Mouse (Mus musculus) myocyte (in vitro differentiated cells): Measurements from ENCODE around the gene Etfa.

Experiments
- E2F4 ChIP-seq: IDR thresholded peaks from one replicate; pipeline ENCODE4 v1.6.1; 2011; ENCODE audit warnings: mild to moderate bottlenecking, control low read depth, moderate library complexity; ENCODE audit not compliant: insufficient read depth
- MAX ChIP-seq: IDR thresholded peaks from one replicate; pipeline ENCODE4 v1.6.1; 2011; ENCODE audit warnings: low read depth, mild to moderate bottlenecking, control low read depth
- MYOD1 ChIP-seq, 3 experiments: IDR thresholded peaks; one replicate each; pipeline ENCODE4 v1.6.1; 2011; ENCODE audit warnings: control low read depth in 2 of 3, low read depth in 2 of 3, mild to moderate bottlenecking in 2 of 3, moderate library complexity in 1 of 3; ENCODE audit not compliant: insufficient read length in 2 of 3, control insufficient read depth in 1 of 3
- MYOG ChIP-seq, 3 experiments: IDR thresholded peaks; one replicate each; pipeline ENCODE4 v1.6.1; 2011; ENCODE audit warnings: control low read depth in 2 of 3, low read depth in 2 of 3, mild to moderate bottlenecking in 2 of 3; ENCODE audit not compliant: insufficient read length in 2 of 3, control insufficient read depth in 1 of 3, insufficient read depth in 1 of 3
- POLR2A ChIP-seq: IDR thresholded peaks from one replicate; pipeline ENCODE4 v1.6.1; 2011; ENCODE audit warnings: low read depth, mild to moderate bottlenecking, control low read depth, moderate library complexity; ENCODE audit not compliant: insufficient read length
- POLR2AphosphoS2 ChIP-seq: IDR thresholded peaks from one replicate; pipeline ENCODE4 v1.6.1; 2011; ENCODE audit warnings: low read depth, control low read depth; ENCODE audit not compliant: insufficient read length
- SRF ChIP-seq: IDR thresholded peaks from one replicate; pipeline ENCODE4 v1.6.1; 2011; ENCODE audit warnings: low read depth; ENCODE audit not compliant: control insufficient read depth, insufficient read length
- TCF12 ChIP-seq: IDR thresholded peaks from one replicate; pipeline ENCODE4 v1.6.1; 2011; ENCODE audit warnings: mild to moderate bottlenecking, control low read depth; ENCODE audit not compliant: poor library complexity, insufficient read depth, severe bottlenecking
- TCF3 ChIP-seq: IDR thresholded peaks from one replicate; pipeline ENCODE4 v1.6.1; 2011; ENCODE audit warnings: low read depth, control low read depth; ENCODE audit not compliant: insufficient read length
- USF1 ChIP-seq: IDR thresholded peaks from one replicate; pipeline ENCODE4 v1.6.1; 2011; ENCODE audit warnings: low read depth, mild to moderate bottlenecking, control low read depth, moderate library complexity

- no peak for TF ChIP-seq USF1
- no peak for TF ChIP-seq TCF12
- TF ChIP-seq POLR2A = no peak
- TF ChIP-seq TCF3 = no peak
- TF ChIP-seq SRF = no peak
- TF ChIP-seq MAX = no peak
- no peak for TF ChIP-seq MYOG (IDR thresholded peaks at IDR 0.05; ENCODE audit: control insufficient read depth in 1 of 3, insufficient read depth in 1 of 3, insufficient read length in 2 of 3, low read depth in 2 of 3)
- no peak for TF ChIP-seq POLR2AphosphoS2
- TF ChIP-seq E2F4 = no peak
- TF ChIP-seq MYOD1 (IDR thresholded peaks at IDR 0.05; ENCODE audit: control insufficient read depth in 1 of 3, insufficient read length in 2 of 3, low read depth in 2 of 3) = no peak
Measured at GRCm38 (mm10) chr9:55540391-55540770, 28.3 kb upstream of the Etfa start.
